Mouse (Mus musculus) E14TG2a.4 (cell line): ENCODE data around the gene Fam83g.

Experiments used
- H3K27me3 ChIP-seq: 2 replicates; pipeline ENCODE4 v1.6.1; 2014; ENCODE audit warnings: low read length, control low read depth; ENCODE audit not compliant: insufficient read depth
- H3K36me3 ChIP-seq: 2 replicates; pipeline ENCODE4 v1.6.1; 2014; ENCODE audit warnings: low read length, control low read depth; ENCODE audit not compliant: insufficient read depth
- H3K4me1 ChIP-seq: replicated peaks from 2 replicates; pipeline ENCODE4 v1.6.1; 2014; ENCODE audit warnings: low read depth, low read length, control low read depth
- H3K4me3 ChIP-seq: replicated peaks from 2 replicates; pipeline ENCODE4 v1.5.1; 2014; ENCODE audit warnings: mild to moderate bottlenecking, low read length
- H3K9me3 ChIP-seq: 2 replicates; pipeline ENCODE4 v1.6.1; 2014; ENCODE audit warnings: low read length, control low read depth
- CTCF ChIP-seq: conservative IDR thresholded peaks from 2 replicates; pipeline ENCODE4 v1.5.1; 2014; ENCODE audit warnings: low read length
- NANOG ChIP-seq: IDR thresholded peaks from 2 replicates; pipeline ENCODE4 v1.6.1; 2014; ENCODE audit warnings: borderline replicate concordance, low read length, mixed read lengths
- POU5F1 ChIP-seq: IDR thresholded peaks from 2 replicates; pipeline ENCODE4 v1.6.1; 2014; ENCODE audit warnings: low read length, borderline replicate concordance

The Fam83g gene

GRCm38 (mm10) chr11:61692996-61693395, 9.1 kb downstream of the Fam83g start:
- peaks cover 4% of the 10 kb centered on the region for H3K4me1 ChIP-seq
- H3K4me3 ChIP-seq: no peak overlapping the region
- 0 out of 2 replicates have a peak, but pooled peaks cover 3% of the 10 kb centered on the region for H3K27me3 ChIP-seq
- H3K36me3 ChIP-seq: peaks cover 11% of the 10 kb centered on the region; the same call in 1 of the 2 replicates
- TF ChIP-seq NANOG (no peak), POU5F1 (no peak), CTCF (no peak)
- no peaks in the 10 kb centered on the region for H3K9me3 ChIP-seq

- Histone ChIP-seq H3K9me3 (no peaks in the 10 kb centered on the region), H3K36me3 (peaks cover 30% of the 10 kb centered on the region), H3K27me3 (no peaks in the 10 kb centered on the region), H3K4me1 (peaks cover 7% of the 10 kb centered on the region; the same call in 1 of the 2 replicates), H3K4me3 (no peak overlapping the region)
- TF ChIP-seq CTCF (no peak), POU5F1 (no peak), NANOG (no peak)
Observed at GRCm38 (mm10) chr11:61698852-61699251, 15.0 kb downstream of the Fam83g start.

GRCm38 (mm10) chr11:61699460-61699859, 15.6 kb downstream of the Fam83g start:
- Histone ChIP-seq H3K36me3 (peaks cover 32% of the 10 kb centered on the region), H3K27me3 (no peaks in the 10 kb centered on the region), H3K4me1 (peaks cover 7% of the 10 kb centered on the region; the same call in 1 of the 2 replicates), H3K4me3 (no peak overlapping the region), H3K9me3 (no peaks in the 10 kb centered on the region)
- no peak for TF ChIP-seq CTCF
- TF ChIP-seq POU5F1: no peak
- TF ChIP-seq NANOG: no peak

- H3K4me1 ChIP-seq: peaks cover 7% of the 10 kb centered on the region; the same call in 1 of the 2 replicates
- no peaks in the 10 kb centered on the region for H3K27me3 ChIP-seq
- TF ChIP-seq NANOG (no peak), POU5F1 (no peak), CTCF (no peak)
- H3K36me3 ChIP-seq: peaks cover 34% of the 10 kb centered on the region
- H3K9me3 ChIP-seq: no peaks in the 10 kb centered on the region
- no peak overlapping the region for H3K4me3 ChIP-seq
Observed at GRCm38 (mm10) chr11:61699933-61700332, 16.0 kb downstream of the Fam83g start.

GRCm38 (mm10) chr11:61701696-61702095, 17.8 kb downstream of the Fam83g start:
- no peaks in the 10 kb centered on the region for H3K9me3 ChIP-seq
- peaks cover 7% of the 10 kb centered on the region; the same call in 1 of the 2 replicates for H3K4me1 ChIP-seq
- TF ChIP-seq CTCF (no peak), POU5F1 (no peak), NANOG (no peak)
- peaks cover 22% of the 10 kb centered on the region for H3K36me3 ChIP-seq
- H3K4me3 ChIP-seq: no peak overlapping the region
- 0 out of 2 replicates have a peak, but pooled peaks cover 4% of the 10 kb centered on the region for H3K27me3 ChIP-seq

GRCm38 (mm10) chr11:61702494-61702893, 18.6 kb downstream of the Fam83g start:
- peaks cover 22% of the 10 kb centered on the region for H3K36me3 ChIP-seq
- no peak for TF ChIP-seq NANOG
- no peak for TF ChIP-seq POU5F1
- TF ChIP-seq CTCF: no peak
- 0 out of 2 replicates have a peak, but pooled peaks cover 4% of the 10 kb centered on the region for H3K27me3 ChIP-seq
- H3K4me3 ChIP-seq: no peak overlapping the region
- H3K9me3 ChIP-seq: no peaks in the 10 kb centered on the region
- H3K4me1 ChIP-seq: peaks cover 8% of the 10 kb centered on the region; the same call in 1 of the 2 replicates

- TF ChIP-seq CTCF (no peak), POU5F1 (no peak), NANOG (no peak)
- Histone ChIP-seq H3K4me3 (no peak overlapping the region), H3K27me3 (peaks cover 9% of the 10 kb centered on the region; the same call in 1 of the 2 replicates), H3K9me3 (no peaks in the 10 kb centered on the region), H3K36me3 (peaks cover 22% of the 10 kb centered on the region), H3K4me1 (peaks cover 23% of the 10 kb centered on the region)
Observed at GRCm38 (mm10) chr11:61705581-61705980, 21.7 kb downstream of the Fam83g start.

GRCm38 (mm10) chr11:61706232-61706631, 22.3 kb downstream of the Fam83g start:
- Histone ChIP-seq H3K4me1 (peaks cover 23% of the 10 kb centered on the region), H3K9me3 (no peaks in the 10 kb centered on the region), H3K36me3 (peaks cover 22% of the 10 kb centered on the region), H3K27me3 (peaks cover 15% of the 10 kb centered on the region), H3K4me3 (no peak overlapping the region)
- TF ChIP-seq NANOG (no peak), POU5F1 (no peak), CTCF (no peak)

GRCm38 (mm10) chr11:61708928-61709327, 25.0 kb downstream of the Fam83g start:
- Histone ChIP-seq H3K4me3 (no peak overlapping the region), H3K27me3 (peaks cover 38% of the 10 kb centered on the region), H3K4me1 (peaks cover 38% of the 10 kb centered on the region), H3K36me3 (0 out of 2 replicates have a peak, but pooled peaks cover 4% of the 10 kb centered on the region), H3K9me3 (no peaks in the 10 kb centered on the region)
- TF ChIP-seq NANOG (no peak), CTCF (no peak), POU5F1 (no peak)
